Mouse (Mus musculus) kidney, adult 2 months (tissue): ENCODE results near the gene Lrrc32.

Source experiments
- CTCF ChIP-seq: fragments of 200-500 bp; conservative IDR thresholded peaks from 2 replicates; pipeline ENCODE4 v1.5.1; 2011; ENCODE audit warnings: low read depth, mild to moderate bottlenecking, control low read depth, low read length, moderate library complexity, mixed read lengths; ENCODE audit not compliant: insufficient read depth, insufficient read length
- POLR2A ChIP-seq: fragments of 200-500 bp; IDR thresholded peaks from one replicate; pipeline ENCODE4 v1.6.1; 2011; ENCODE audit warnings: low read depth, low read length, control low read depth

- TF ChIP-seq CTCF (no peak), POLR2A (no peak)
Observed at GRCm38 (mm10) chr7:98493901-98494480, 4.9 kb downstream of the Lrrc32 start.
